Mouse (Mus musculus) limb, embryonic 12.5 days (tissue): Measurements from ENCODE around the gene Slc6a20a. TPM values are rescaled to one million over a fixed set of nuclear protein-coding genes. Genes with fewer than 3 reads are reported as not detected.

Experiments
- ATAC-seq: fragments of 200-750 bp; cut with Nextera tagmentation; 2 replicates; pipeline ENCODE4 v1.8.0; 2017; ENCODE audit warnings: low read depth, moderate TSS enrichment; ENCODE audit not compliant: insufficient number of reproducible peaks, insufficient read depth, low FRiP score, low TSS enrichment
- H3K27ac ChIP-seq: fragments of 300-500 bp; sonication (generic); 2 replicates; pipeline ENCODE4 v1.5.1; 2016; ENCODE audit warnings: mild to moderate bottlenecking, moderate library complexity
- H3K27me3 ChIP-seq: fragments of 300-500 bp; sonication (generic); 2 replicates; pipeline ENCODE4 v1.6.1; 2016; ENCODE audit warnings: mild to moderate bottlenecking, moderate library complexity
- H3K36me3 ChIP-seq: fragments of 300-500 bp; sonication (generic); 2 replicates; pipeline ENCODE4 v1.6.1; 2016; ENCODE audit warnings: mild to moderate bottlenecking, moderate library complexity
- H3K4me1 ChIP-seq: fragments of 300-500 bp; sonication (generic); replicated peaks from 2 replicates; pipeline ENCODE4 v1.6.1; 2016
- H3K4me2 ChIP-seq: fragments of 300-500 bp; sonication (generic); 2 replicates; pipeline ENCODE4 v1.6.1; 2016; ENCODE audit warnings: mild to moderate bottlenecking, moderate library complexity
- H3K4me3 ChIP-seq: fragments of 300-500 bp; sonication (generic); replicated peaks from 2 replicates; pipeline ENCODE4 v1.5.1; 2016; ENCODE audit warnings: mild to moderate bottlenecking
- H3K9ac ChIP-seq: fragments of 300-500 bp; sonication (generic); replicated peaks from 2 replicates; pipeline ENCODE4 v1.6.1; 2016; ENCODE audit warnings: mild to moderate bottlenecking, moderate library complexity
- H3K9me3 ChIP-seq: fragments of 300-500 bp; sonication (generic); 2 replicates; pipeline ENCODE4 v1.6.1; 2016; ENCODE audit warnings: mild to moderate bottlenecking, moderate library complexity
- WGBS: fragments of 180-500 bp; shearing (Covaris S2); methylation state at CpG from one replicate; pipeline ENCODE4 v1.1.7; 2016; 5-methylcytosine and 5-hydroxymethylcytosine counted together
- polyA plus RNA-seq: library from polyadenylated mRNA; unstranded; fragments of >200 nt; fragmentation: Nextera tagmentation; extraction: Ambion mirVana; gene quantifications from 2 replicates; pipeline ENCODE4 v1.2.1, GENCODE M21; 2016

Gene Slc6a20a
- polyA plus RNA-seq, 1 experiment from 2014 or later, result not detected

GRCm38 (mm10) chr9:123589240-123589910, 89.3 kb downstream of the Slc6a20a start:
- Histone ChIP-seq H3K36me3 (peaks cover 54% of the 10 kb centered on the region), H3K4me2 (no peak overlapping the region), H3K9ac (no peak overlapping the region), H3K27ac (no peak overlapping the region), H3K4me3 (no peak overlapping the region), H3K27me3 (no peaks in the 10 kb centered on the region), H3K4me1 (0 out of 2 replicates have a peak, but pooled peaks cover 4% of the 10 kb centered on the region), H3K9me3 (no peaks in the 10 kb centered on the region)
- no peak for ATAC-seq
- 92% methylated on average over 7 of the region's 7 CpGs for WGBS

Other genes with a start within 250 kb of the Slc6a20a start
- gene Limd1, start 200.2 kb downstream of the Slc6a20a start, polyA plus RNA-seq, result 53.3 and 53.6 TPM in 2 replicates
- 50.1 and 52.0 TPM in 2 replicates for gene Sacm1l, start 149.1 kb downstream of the Slc6a20a start, polyA plus RNA-seq
- 0.17 and 0.24 TPM in 2 replicates for gene Slc6a20b, start 46.3 kb downstream of the Slc6a20a start, polyA plus RNA-seq
- gene Ccr9, start 446 bp downstream of the Slc6a20a start, polyA plus RNA-seq, result 0.13 and 0.14 TPM in 2 replicates
- 50.0 and 56.2 TPM in 2 replicates for gene Lztfl1, start 38.8 kb upstream of the Slc6a20a start, polyA plus RNA-seq
- 0.28 TPM in 1 of 2 replicates, not detected in the other for gene Cxcr6, start 127.6 kb upstream of the Slc6a20a start, polyA plus RNA-seq
- 15.0 and 15.2 TPM in 2 replicates for gene Fyco1, start 173.0 kb upstream of the Slc6a20a start, polyA plus RNA-seq
- gene Xcr1, start 183.1 kb upstream of the Slc6a20a start, polyA plus RNA-seq, result 0.04 TPM in 1 of 2 replicates, not detected in the other